Mouse (Mus musculus): ENCODE data around the gene Anxa11. TPM values are rescaled to one million over a fixed set of nuclear protein-coding genes. Genes with fewer than 3 reads are reported as not detected.

The Anxa11 gene
- total and polyA plus RNA-seq, 3 experiments, result 7.6 to 40.5 TPM; not detected in 1

GRCm38 (mm10) chr14:25845832-25846383 is 4.0 kb downstream of the Anxa11 start:
- Histone ChIP-seq H3K36me3 (ENCODE audit: control insufficient read depth in 1 of 2, insufficient read depth in 2 of 2, low read length in 2 of 2) (peaks cover 0 to 10% of the 10 kb centered on the region in 2 experiments; a peak in 2 of 4 replicates), H3K27me3 (ENCODE audit: control insufficient read depth in 1 of 2, insufficient read depth in 2 of 2, low read length in 2 of 2) (no peaks in the 10 kb centered on the region), H3K4me3 (ENCODE audit: control insufficient read depth in 1 of 2, insufficient read depth in 1 of 2, low read depth in 2 of 2, low read length in 2 of 2) (no peak overlapping the region), H3K79me2 (ENCODE audit: control insufficient read depth, insufficient read depth, low read length, poor library complexity) (peaks cover 10% of the 10 kb centered on the region), H3K4me1 (ENCODE audit: control insufficient read depth in 1 of 2, insufficient read depth in 2 of 2, low read length in 2 of 2) (peaks cover 4 to 11% of the 10 kb centered on the region in 2 experiments; a peak in 3 of 4 replicates), H3K9me3 (replicated peaks; ENCODE audit: insufficient read depth, low read length) (no peaks in the 10 kb centered on the region), H3K27ac (ENCODE audit: control insufficient read depth, low read depth, low read length) (no peak overlapping the region), H3K9ac (ENCODE audit: control insufficient read depth, low read depth, low read length, poor library complexity, severe bottlenecking) (no peak overlapping the region)
- no peak for DNase-seq (ENCODE audit: low read depth, low spot score)
- no peak for TF ChIP-seq POLR2AphosphoS2 (IDR thresholded peaks at IDR 0.05; ENCODE audit: low read length)
- TF ChIP-seq E2F4 (IDR thresholded peaks at IDR 0.05; ENCODE audit: borderline replicate concordance, low read depth, low read length), result no peak
- TF ChIP-seq NELFE (IDR thresholded peaks at IDR 0.05; ENCODE audit: low read depth, low read length), result no peak
- TF ChIP-seq SIN3A (IDR thresholded peaks at IDR 0.05; ENCODE audit: low read length), result no peak
- TF ChIP-seq RCOR1 (IDR thresholded peaks at IDR 0.05; ENCODE audit: low read depth, low read length), result no peak
- no peak for TF ChIP-seq TBP (IDR thresholded peaks at IDR 0.05; ENCODE audit: low read depth, low read length)
- TF ChIP-seq MXI1 (IDR thresholded peaks at IDR 0.05; ENCODE audit: low read depth, low read length), result no peak
- no peak for TF ChIP-seq MAFK (IDR thresholded peaks at IDR 0.05; ENCODE audit: borderline replicate concordance, low read depth, low read length)
- no peak for TF ChIP-seq ZKSCAN1 (IDR thresholded peaks at IDR 0.05; ENCODE audit: low read depth, low read length)
- TF ChIP-seq MAX (IDR thresholded peaks at IDR 0.05; ENCODE audit: low read length), result no peak
- TF ChIP-seq CHD2 (IDR thresholded peaks at IDR 0.05; ENCODE audit: low read length), result no peak

GRCm38 (mm10) chr14:25846516-25846915 is 4.6 kb downstream of the Anxa11 start:
- H3K4me3 ChIP-seq (ENCODE audit: control insufficient read depth in 1 of 2, insufficient read depth in 1 of 2, low read depth in 2 of 2, low read length in 2 of 2), result no peak overlapping the region

GRCm38 (mm10) chr14:25847660-25848059 is 5.7 kb downstream of the Anxa11 start:
- Histone ChIP-seq H3K27ac (ENCODE audit: control insufficient read depth, low read depth, low read length) (no peak overlapping the region), H3K9ac (ENCODE audit: control insufficient read depth, low read depth, low read length, poor library complexity, severe bottlenecking) (no peak overlapping the region), H3K4me1 (ENCODE audit: control insufficient read depth in 1 of 2, insufficient read depth in 2 of 2, low read length in 2 of 2) (peaks cover 0 to 11% of the 10 kb centered on the region in 2 experiments; a peak in 2 of 4 replicates), H3K9me3 (replicated peaks; ENCODE audit: insufficient read depth, low read length) (no peaks in the 10 kb centered on the region), H3K79me2 (ENCODE audit: control insufficient read depth, insufficient read depth, low read length, poor library complexity) (peaks cover 4% of the 10 kb centered on the region), H3K36me3 (ENCODE audit: control insufficient read depth in 1 of 2, insufficient read depth in 2 of 2, low read length in 2 of 2) (peaks cover 0 to 10% of the 10 kb centered on the region in 2 experiments; a peak in 2 of 4 replicates), H3K4me3 (ENCODE audit: control insufficient read depth in 1 of 2, insufficient read depth in 1 of 2, low read depth in 2 of 2, low read length in 2 of 2) (no peak overlapping the region), H3K27me3 (ENCODE audit: control insufficient read depth in 1 of 2, insufficient read depth in 2 of 2, low read length in 2 of 2) (no peaks in the 10 kb centered on the region)
- no peak for DNase-seq (ENCODE audit: low read depth, low spot score)
- TF ChIP-seq MXI1 (IDR thresholded peaks at IDR 0.05; ENCODE audit: low read depth, low read length), result 0 out of 2 replicates have a peak, but pooled peaks have one; percentile 29
- no peak for TF ChIP-seq JUND (IDR thresholded peaks at IDR 0.05; ENCODE audit: low read depth, low read length)

More at GRCm38 (mm10) chr14:25846516-25846915, 4.6 kb downstream of the Anxa11 start:
- H3K9me3 ChIP-seq (replicated peaks; ENCODE audit: insufficient read depth, low read length), result no peaks in the 10 kb centered on the region
- no peak overlapping the region for H3K27ac ChIP-seq (ENCODE audit: control insufficient read depth, low read depth, low read length)
- peaks cover 2 to 11% of the 10 kb centered on the region in 2 experiments; a peak in 3 of 4 replicates for H3K4me1 ChIP-seq (ENCODE audit: control insufficient read depth in 1 of 2, insufficient read depth in 2 of 2, low read length in 2 of 2)
- no peaks in the 10 kb centered on the region for H3K27me3 ChIP-seq (ENCODE audit: control insufficient read depth in 1 of 2, insufficient read depth in 2 of 2, low read length in 2 of 2)
- peaks cover 0 to 10% of the 10 kb centered on the region in 2 experiments; a peak in 2 of 4 replicates for H3K36me3 ChIP-seq (ENCODE audit: control insufficient read depth in 1 of 2, insufficient read depth in 2 of 2, low read length in 2 of 2)
- no peak overlapping the region for H3K9ac ChIP-seq (ENCODE audit: control insufficient read depth, low read depth, low read length, poor library complexity, severe bottlenecking)
- DNase-seq (ENCODE audit: low read depth, low spot score), result no peak
- no peak for TF ChIP-seq SIN3A (IDR thresholded peaks at IDR 0.05; ENCODE audit: low read length)
- H3K79me2 ChIP-seq (ENCODE audit: control insufficient read depth, insufficient read depth, low read length, poor library complexity), result peaks cover 10% of the 10 kb centered on the region

Data from MEL (cell line).